Mouse (Mus musculus): ENCODE results near the gene Pigg. TPM values are rescaled to one million over a fixed set of nuclear protein-coding genes. Genes with fewer than 3 reads are reported as not detected.
A peak's percentile ranks its signal among the peaks of the same experiment; 100 is the strongest.

Pigg gene
- polyA plus RNA-seq, 1 experiment from 2014 or later = 7.0 TPM

DNA sequence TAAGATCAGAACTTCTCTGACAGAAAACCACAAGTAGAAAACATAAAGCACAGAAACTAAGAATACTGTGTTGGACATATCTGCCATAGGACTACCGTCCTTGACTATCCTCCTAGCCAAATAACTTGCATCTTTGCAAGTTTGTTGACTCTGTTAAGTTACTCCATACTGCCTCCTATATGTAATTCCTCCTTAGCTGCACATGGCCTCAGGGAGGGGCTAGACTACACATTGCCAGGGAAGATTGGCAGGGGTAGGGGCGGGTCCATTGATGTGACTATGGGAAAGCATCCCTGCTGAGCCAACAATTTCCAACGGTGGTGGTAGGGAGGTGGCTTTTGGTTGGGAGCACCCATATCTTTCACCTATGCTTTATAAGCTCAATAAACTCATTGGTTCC, 49.9 kb downstream of the Pigg start:
- Histone ChIP-seq H3K4me1 (peaks cover 12% of the 10 kb centered on the region), H3K36me3 (no peaks in the 10 kb centered on the region), H3K9ac (no peak overlapping the region), H3K9me3 (no peaks in the 10 kb centered on the region), H3K4me3 (no peak overlapping the region), H3K4me2 (no peak overlapping the region), H3K27me3 (peaks cover 56% of the 10 kb centered on the region), H3K27ac (no peak overlapping the region)
- WGBS = 36% methylated on average over 3 of the region's 3 CpGs
- ATAC-seq (ENCODE audit: insufficient number of reproducible peaks, low FRiP score, low TSS enrichment, low read depth) = no peak

DNA sequence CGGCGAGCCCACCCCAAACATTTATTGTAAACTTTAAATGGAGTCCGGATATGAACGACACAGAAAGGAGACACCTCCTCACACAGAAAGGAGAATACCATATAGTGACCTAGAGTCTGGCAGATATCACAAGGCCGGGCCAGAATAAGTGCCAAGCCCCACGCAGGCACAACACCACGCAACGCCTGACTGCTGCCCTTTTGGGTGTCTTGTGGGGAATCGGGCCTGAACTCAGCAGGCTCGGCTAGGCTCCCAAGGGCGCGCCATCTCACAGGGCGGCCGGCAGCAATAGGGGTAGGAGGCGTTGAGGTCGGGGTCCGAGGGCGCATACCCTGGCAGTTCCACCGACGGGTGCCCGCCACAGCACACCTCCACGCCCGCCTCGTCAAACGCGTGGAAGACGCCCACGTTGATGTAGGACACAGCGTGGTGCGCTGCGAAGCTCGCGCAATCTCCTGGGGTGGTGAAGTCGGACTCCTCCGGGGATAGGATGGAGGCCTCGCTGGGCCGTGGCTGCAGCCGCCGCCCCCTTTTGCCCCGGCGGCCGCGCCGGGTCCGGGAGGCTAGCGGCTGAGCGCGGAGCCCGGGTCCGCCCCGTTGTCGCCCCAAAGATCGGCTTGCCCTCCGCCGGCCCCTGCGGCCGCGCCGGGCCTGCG, 54.0 kb downstream of the Pigg start:
- 3% methylated on average over 59 of the region's 60 CpGs for WGBS
- no peak for ATAC-seq (ENCODE audit: insufficient number of reproducible peaks, low FRiP score, low TSS enrichment, low read depth)
- peaks cover 88% of the 10 kb centered on the region for H3K27me3 ChIP-seq
- H3K9me3 ChIP-seq = no peaks in the 10 kb centered on the region
- peaks cover 33% of the 10 kb centered on the region for H3K4me1 ChIP-seq
- 0 out of 2 replicates have a peak overlapping the region, but pooled peaks have one; percentile 23 for H3K9ac ChIP-seq
- H3K36me3 ChIP-seq = no peaks in the 10 kb centered on the region
- peak overlapping the region; percentile 98 for H3K4me2 ChIP-seq
- H3K27ac ChIP-seq = no peak overlapping the region
- peak overlapping the region; percentile 55 for H3K4me3 ChIP-seq

GRCm38 (mm10) chr5:108366984-108367841, 54.8 kb downstream of the Pigg start:
- Histone ChIP-seq H3K9me3 (no peaks in the 10 kb centered on the region), H3K4me1 (peaks cover 33% of the 10 kb centered on the region), H3K9ac (peak overlapping the region; percentile 23), H3K4me2 (peak overlapping the region; percentile 98), H3K27ac (no peak overlapping the region), H3K4me3 (peak overlapping the region; percentile 55), H3K36me3 (no peaks in the 10 kb centered on the region), H3K27me3 (peaks cover 96% of the 10 kb centered on the region)
- ATAC-seq (ENCODE audit: insufficient number of reproducible peaks, low FRiP score, low TSS enrichment, low read depth) = no peak
- 1% methylated on average over 72 of the region's 100 CpGs for whole genome bisulfite sequencing

GRCm38 (mm10) chr5:108367871-108368332, 55.5 kb downstream of the Pigg start, which contains the start of gene Gm42517:
TSS of gene Gm42517 (minus strand) at chr5:108367922.
- WGBS = 1% methylated on average over 14 of the region's 36 CpGs
- H3K9ac ChIP-seq = peak within 1 kb of the TSS; percentile 23
- peak within 1 kb of the TSS; percentile 55 for H3K4me3 ChIP-seq
- H3K4me2 ChIP-seq = peak within 1 kb of the TSS; percentile 98
- no peaks in the 10 kb centered on the region for H3K9me3 ChIP-seq
- peaks cover 33% of the 10 kb centered on the region for H3K4me1 ChIP-seq
- no peak within 1 kb of the TSS for H3K27ac ChIP-seq
- H3K27me3 ChIP-seq = peaks cover 95% of the 10 kb centered on the region
- H3K36me3 ChIP-seq = no peaks in the 10 kb centered on the region
- ATAC-seq (ENCODE audit: insufficient number of reproducible peaks, low FRiP score, low TSS enrichment, low read depth) = no peak

GRCm38 (mm10) chr5:108368446-108368845, 56.0 kb downstream of the Pigg start:
- H3K27me3 ChIP-seq = peaks cover 95% of the 10 kb centered on the region
- no peaks in the 10 kb centered on the region for H3K9me3 ChIP-seq
- H3K4me3 ChIP-seq = peak overlapping the region; percentile 55
- 6% methylated on average over 6 of the region's 6 CpGs for WGBS
- H3K9ac ChIP-seq = no peak overlapping the region
- H3K4me1 ChIP-seq = peaks cover 33% of the 10 kb centered on the region
- H3K36me3 ChIP-seq = no peaks in the 10 kb centered on the region
- ATAC-seq (ENCODE audit: insufficient number of reproducible peaks, low FRiP score, low TSS enrichment, low read depth) = no peak
- H3K27ac ChIP-seq = no peak overlapping the region
- H3K4me2 ChIP-seq = peak overlapping the region; percentile 98

- WGBS = under 1% methylated on average over 49 of the region's 49 CpGs
- Histone ChIP-seq H3K4me2 (peak overlapping the region; percentile 84), H3K27ac (no peak overlapping the region), H3K4me3 (peak overlapping the region; percentile 55), H3K27me3 (peaks cover 93% of the 10 kb centered on the region), H3K9ac (no peak overlapping the region), H3K9me3 (no peaks in the 10 kb centered on the region), H3K4me1 (peaks cover 33% of the 10 kb centered on the region), H3K36me3 (no peaks in the 10 kb centered on the region)
- ATAC-seq (ENCODE audit: insufficient number of reproducible peaks, low FRiP score, low TSS enrichment, low read depth) = no peak
Observed at GRCm38 (mm10) chr5:108368851-108369621, 56.6 kb downstream of the Pigg start.

- no peak for ATAC-seq (ENCODE audit: insufficient number of reproducible peaks, low FRiP score, low TSS enrichment, low read depth)
Observed at GRCm38 (mm10) chr5:108369964-108370363, 57.6 kb downstream of the Pigg start.

DNA sequence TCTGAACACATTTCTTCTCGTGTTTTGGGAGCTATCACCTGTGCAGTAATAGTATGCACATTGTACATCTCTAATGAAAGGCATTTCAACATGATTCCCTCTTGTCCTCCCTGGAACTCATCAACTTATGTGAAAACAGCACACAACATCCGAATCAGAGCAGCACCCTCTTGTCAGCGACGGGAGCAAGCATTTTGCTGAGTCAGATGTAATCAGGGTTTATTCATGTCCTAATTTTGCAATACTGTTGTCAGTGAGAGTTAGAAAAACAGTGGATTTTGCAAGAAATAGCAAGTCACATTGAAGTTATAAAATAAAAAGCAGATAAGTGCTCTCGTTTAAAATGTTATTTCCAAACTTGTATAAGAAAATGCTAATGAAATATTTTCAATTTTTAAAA, 61.7 kb downstream of the Pigg start:
- Histone ChIP-seq H3K36me3 (no peaks in the 10 kb centered on the region), H3K9ac (no peak overlapping the region), H3K27ac (no peak overlapping the region), H3K27me3 (peaks cover 55% of the 10 kb centered on the region), H3K9me3 (no peaks in the 10 kb centered on the region), H3K4me2 (no peak overlapping the region), H3K4me3 (no peak overlapping the region), H3K4me1 (peaks cover 5% of the 10 kb centered on the region)
- WGBS = 59% methylated on average over 5 of the region's 5 CpGs
- ATAC-seq (ENCODE audit: insufficient number of reproducible peaks, low FRiP score, low TSS enrichment, low read depth) = no peak

More at GRCm38 (mm10) chr5:108369964-108370363, 57.6 kb downstream of the Pigg start:
- Histone ChIP-seq H3K27me3 (peaks cover 85% of the 10 kb centered on the region), H3K27ac (no peak overlapping the region), H3K4me2 (no peak overlapping the region), H3K4me3 (no peak overlapping the region), H3K4me1 (peaks cover 33% of the 10 kb centered on the region), H3K9ac (no peak overlapping the region), H3K36me3 (no peaks in the 10 kb centered on the region), H3K9me3 (no peaks in the 10 kb centered on the region)
- WGBS = 4% methylated on average over 6 of the region's 6 CpGs

GRCm38 (mm10) chr5:108376059-108376458, 63.6 kb downstream of the Pigg start:
- no peaks in the 10 kb centered on the region for H3K9me3 ChIP-seq
- H3K4me1 ChIP-seq = no peaks in the 10 kb centered on the region
- no peak overlapping the region for H3K27ac ChIP-seq
- H3K36me3 ChIP-seq = no peaks in the 10 kb centered on the region
- H3K4me2 ChIP-seq = no peak overlapping the region
- no peak for ATAC-seq (ENCODE audit: insufficient number of reproducible peaks, low FRiP score, low TSS enrichment, low read depth)
- 46% methylated on average over 1 of the region's 1 CpGs for WGBS
- peaks cover 35% of the 10 kb centered on the region for H3K27me3 ChIP-seq
- H3K4me3 ChIP-seq = no peak overlapping the region
- H3K9ac ChIP-seq = no peak overlapping the region

DNA sequence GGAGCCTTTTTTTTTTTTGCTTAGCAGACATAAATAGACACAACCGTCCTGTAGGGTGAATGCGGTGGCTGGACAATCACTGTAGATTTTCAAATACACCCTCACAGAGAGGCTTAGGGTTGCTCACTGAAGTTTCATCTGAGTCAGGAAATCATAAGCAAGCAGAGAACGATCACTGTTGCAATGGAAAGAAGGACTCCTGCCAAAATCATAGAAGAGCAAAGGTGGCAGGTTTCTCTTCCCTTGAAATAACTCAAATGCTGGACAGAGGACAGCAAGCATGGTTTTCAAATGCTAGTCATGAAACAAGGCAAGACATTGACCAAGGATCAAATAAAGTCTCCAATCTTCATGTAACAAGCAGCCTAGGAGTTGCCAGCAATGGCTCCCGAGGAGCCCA, 65.9 kb downstream of the Pigg start:
- 89% methylated on average over 4 of the region's 4 CpGs for WGBS
- Histone ChIP-seq H3K4me1 (no peaks in the 10 kb centered on the region), H3K9me3 (no peaks in the 10 kb centered on the region), H3K4me2 (no peak overlapping the region), H3K36me3 (no peaks in the 10 kb centered on the region), H3K9ac (no peak overlapping the region), H3K4me3 (no peak overlapping the region), H3K27me3 (peaks cover 16% of the 10 kb centered on the region; the same call in 1 of the 2 replicates), H3K27ac (no peak overlapping the region)
- no peak for ATAC-seq (ENCODE audit: insufficient number of reproducible peaks, low FRiP score, low TSS enrichment, low read depth)

DNA sequence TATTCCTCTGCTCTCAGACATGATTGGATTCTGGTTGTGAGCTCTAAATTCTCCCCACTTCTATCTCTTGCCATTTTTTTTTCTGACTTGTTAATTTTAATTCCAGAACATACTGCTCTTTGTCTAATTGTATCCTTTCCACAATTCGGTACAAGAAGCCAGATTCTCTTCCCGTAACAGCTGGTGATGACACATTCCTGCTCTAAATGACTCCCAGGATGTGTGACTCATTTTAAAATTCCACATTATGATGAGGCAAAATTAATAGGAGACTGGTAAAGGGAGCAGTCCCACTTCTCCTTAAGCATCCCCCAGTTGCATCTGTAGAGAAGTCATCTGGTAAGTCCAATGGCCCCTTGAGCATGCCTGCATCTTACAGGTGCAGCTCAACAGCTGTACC, 73.2 kb downstream of the Pigg start:
- Histone ChIP-seq H3K4me3 (no peak overlapping the region), H3K27me3 (peaks cover 12% of the 10 kb centered on the region; the same call in 1 of the 2 replicates), H3K27ac (no peak overlapping the region), H3K36me3 (no peaks in the 10 kb centered on the region), H3K9ac (no peak overlapping the region), H3K9me3 (no peaks in the 10 kb centered on the region), H3K4me1 (no peaks in the 10 kb centered on the region), H3K4me2 (no peak overlapping the region)
- ATAC-seq (ENCODE audit: insufficient number of reproducible peaks, low FRiP score, low TSS enrichment, low read depth) = no peak
- WGBS = 80% methylated on average over 2 of the region's 2 CpGs

Data from limb, embryonic 15.5 days (tissue).